Mouse (Mus musculus) embryonic facial prominence, embryonic 10.5 days (tissue): ENCODE measurements around the gene Nebl. TPM values are rescaled to one million over a fixed set of nuclear protein-coding genes. Genes with fewer than 3 reads are reported as not detected.

Experiments
- DNase-seq: peaks from one replicate; pipeline ENCODE4 v3.0.0-alpha.2; 2017; ENCODE audit warnings: low spot score
- H3K27ac ChIP-seq: fragments of 300-500 bp; sonication (generic); replicated peaks from 2 replicates; pipeline ENCODE4 v1.5.1; 2016; ENCODE audit warnings: mild to moderate bottlenecking
- H3K27me3 ChIP-seq: fragments of 300-500 bp; sonication (generic); replicated peaks from 2 replicates; pipeline ENCODE4 v1.6.1; 2016; ENCODE audit warnings: low read depth, mild to moderate bottlenecking; ENCODE audit not compliant: poor library complexity, severe bottlenecking
- H3K36me3 ChIP-seq: fragments of 300-500 bp; sonication (generic); replicated peaks from 2 replicates; pipeline ENCODE4 v1.6.1; 2016; ENCODE audit warnings: mild to moderate bottlenecking, moderate library complexity
- H3K4me1 ChIP-seq: fragments of 300-500 bp; sonication (generic); 2 replicates; pipeline ENCODE4 v1.6.1; 2016
- H3K4me3 ChIP-seq: fragments of 300-500 bp; sonication (generic); 2 replicates; pipeline ENCODE4 v1.5.1; 2016; ENCODE audit warnings: mild to moderate bottlenecking, moderate library complexity
- H3K9me3 ChIP-seq: fragments of 300-500 bp; sonication (generic); 2 replicates; pipeline ENCODE4 v1.6.1; 2016; ENCODE audit warnings: mild to moderate bottlenecking
- WGBS: fragments of 180-500 bp; shearing (Covaris S2); methylation state at CpG from one replicate; pipeline ENCODE4 v1.1.7; 2016; 5-methylcytosine and 5-hydroxymethylcytosine counted together
- polyA plus RNA-seq: library from polyadenylated mRNA; unstranded; fragments of >200 nt; fragmentation: Nextera tagmentation; extraction: Ambion mirVana; gene quantifications from 2 replicates; pipeline ENCODE4 v1.2.1, GENCODE M21; 2016

The Nebl gene
- polyA plus RNA-seq, 1 experiment from 2014 or later = 6.7 TPM

DNA sequence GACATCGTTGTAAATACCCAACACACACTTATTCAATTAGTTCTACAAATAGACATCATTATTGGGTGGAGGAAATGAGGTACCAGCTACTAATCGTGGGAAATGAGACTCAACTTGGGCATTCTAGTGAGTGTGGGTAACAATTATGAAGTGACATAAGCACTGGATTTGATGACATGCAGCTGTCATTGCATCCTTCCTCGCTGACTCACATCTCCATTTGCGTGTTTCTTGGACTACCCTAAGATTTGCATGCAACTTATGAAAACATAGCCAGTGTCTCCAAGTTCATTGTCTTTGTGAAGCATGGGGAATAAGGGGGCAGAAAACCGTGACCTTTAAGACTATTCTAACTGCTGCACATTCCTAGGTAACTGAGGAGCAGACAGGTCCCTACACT is 339.9 kb downstream of the Nebl start:
- H3K27ac ChIP-seq = no peak overlapping the region
- WGBS = 80% methylated on average over 5 of the region's 5 CpGs
- no peaks in the 10 kb centered on the region for H3K36me3 ChIP-seq
- H3K4me1 ChIP-seq = no peaks in the 10 kb centered on the region
- no peak overlapping the region for H3K4me3 ChIP-seq
- DNase-seq = no peak
- no peaks in the 10 kb centered on the region for H3K9me3 ChIP-seq
- no peaks in the 10 kb centered on the region for H3K27me3 ChIP-seq

DNA sequence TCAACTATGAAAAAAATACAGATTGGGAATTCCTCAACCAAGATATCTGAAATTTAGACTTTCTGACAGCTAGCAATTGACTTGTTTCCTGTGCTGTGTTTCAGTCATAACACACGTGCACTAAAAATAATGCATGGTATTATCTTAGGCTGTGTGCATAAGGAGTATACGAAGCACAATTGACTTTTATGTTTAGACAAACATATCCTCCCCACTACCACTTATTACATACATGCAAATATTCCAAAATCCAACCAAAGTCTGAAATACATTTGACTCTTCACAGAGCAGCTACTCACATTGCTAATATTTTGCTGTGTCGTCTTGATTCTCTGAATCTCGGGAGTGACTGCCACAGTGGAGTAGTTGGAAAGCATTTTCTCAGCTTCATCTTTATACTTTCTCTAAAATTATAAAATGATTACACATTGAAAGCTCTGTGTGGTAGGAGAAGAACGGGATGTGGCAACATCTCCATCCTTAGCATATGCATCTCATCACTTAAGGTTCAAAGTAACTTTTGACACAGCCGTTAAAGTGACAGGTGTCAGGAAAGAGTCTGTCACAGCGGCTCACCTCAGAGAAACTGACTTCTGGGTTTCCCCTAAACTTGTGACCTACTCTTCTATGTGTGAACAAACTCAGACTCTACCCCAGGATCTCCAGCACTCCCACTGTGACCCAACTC is 340.6 kb downstream of the Nebl start:
- no peaks in the 10 kb centered on the region for H3K27me3 ChIP-seq
- WGBS = 90% methylated on average over 7 of the region's 7 CpGs
- H3K27ac ChIP-seq = no peak overlapping the region
- DNase-seq = no peak
- H3K4me1 ChIP-seq = no peaks in the 10 kb centered on the region
- H3K9me3 ChIP-seq = no peaks in the 10 kb centered on the region
- H3K36me3 ChIP-seq = no peaks in the 10 kb centered on the region
- H3K4me3 ChIP-seq = no peak overlapping the region

DNA sequence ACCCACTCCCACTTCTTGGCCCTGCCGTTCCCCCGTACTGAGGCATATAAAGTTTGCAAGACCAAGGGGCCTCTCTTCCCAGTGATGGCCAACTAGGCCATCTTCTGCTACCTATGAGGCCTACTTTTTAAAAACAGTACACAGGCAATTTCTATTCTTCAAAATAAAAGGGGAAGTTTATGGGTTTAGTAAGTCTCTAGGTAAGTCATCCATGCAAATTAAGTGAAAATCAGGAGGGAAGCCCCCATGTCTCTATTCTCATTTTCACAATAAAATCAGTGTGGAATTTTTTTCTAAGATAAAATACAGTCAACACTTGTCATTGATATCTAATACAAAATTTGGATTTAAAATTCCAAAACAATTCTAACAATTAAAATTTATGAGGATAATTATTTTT is 341.4 kb downstream of the Nebl start:
- WGBS = 97% methylated on average over 2 of the region's 2 CpGs
- Histone ChIP-seq H3K36me3 (no peaks in the 10 kb centered on the region), H3K27ac (no peak overlapping the region)

DNA sequence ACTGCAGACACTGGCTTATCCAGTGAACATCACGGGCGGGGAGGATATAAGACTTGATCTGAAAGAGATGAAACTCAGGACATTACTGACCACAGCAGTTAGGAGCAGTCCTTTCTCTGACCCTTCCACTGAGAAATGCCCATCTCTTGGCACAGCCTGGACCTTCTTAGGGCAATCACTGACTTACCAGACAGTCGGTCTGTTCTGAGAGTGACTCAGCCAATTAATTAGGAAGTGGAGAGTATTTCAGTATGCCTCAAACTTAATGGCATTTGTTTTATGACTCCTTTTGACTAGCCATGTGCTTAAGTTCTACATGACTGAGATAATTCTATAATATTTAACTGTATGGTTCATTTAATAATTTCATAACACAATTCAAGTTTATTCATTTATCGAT is 341.9 kb downstream of the Nebl start:
- Histone ChIP-seq H3K4me3 (no peak overlapping the region), H3K36me3 (no peaks in the 10 kb centered on the region), H3K4me1 (no peaks in the 10 kb centered on the region), H3K27me3 (no peaks in the 10 kb centered on the region), H3K9me3 (no peaks in the 10 kb centered on the region), H3K27ac (no peak overlapping the region)
- DNase-seq = no peak
- WGBS = 94% methylated on average over 4 of the region's 4 CpGs

More for the DNA sequence above, 341.4 kb downstream of the Nebl start:
- H3K9me3 ChIP-seq = no peaks in the 10 kb centered on the region
- no peak overlapping the region for H3K4me3 ChIP-seq
- no peaks in the 10 kb centered on the region for H3K4me1 ChIP-seq
- no peaks in the 10 kb centered on the region for H3K27me3 ChIP-seq
- no peak for DNase-seq

DNA sequence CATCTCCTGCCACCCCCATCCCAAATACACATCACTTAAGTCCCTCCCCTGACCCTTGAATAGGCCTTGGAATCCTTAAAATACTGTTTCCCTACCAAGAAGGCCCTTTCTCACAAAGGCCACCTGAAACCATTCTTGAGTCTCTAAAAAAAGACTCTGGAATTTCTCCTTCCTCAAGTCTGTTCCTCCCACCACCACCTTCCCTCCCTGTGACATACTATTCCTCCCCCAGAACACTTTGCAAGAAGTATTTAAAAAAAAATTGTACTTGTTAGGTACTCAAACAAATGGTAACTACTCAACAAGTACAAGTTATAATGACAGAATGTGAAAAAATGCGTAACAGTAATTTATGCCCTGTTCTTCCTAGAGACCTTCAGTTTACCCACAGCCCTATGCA is 349.0 kb downstream of the Nebl start:
- no peaks in the 10 kb centered on the region for H3K27me3 ChIP-seq
- no peaks in the 10 kb centered on the region for H3K4me1 ChIP-seq
- H3K36me3 ChIP-seq = no peaks in the 10 kb centered on the region
- 96% methylated on average over 1 of the region's 1 CpGs for WGBS
- no peak overlapping the region for H3K27ac ChIP-seq
- H3K9me3 ChIP-seq = no peaks in the 10 kb centered on the region
- no peak overlapping the region for H3K4me3 ChIP-seq
- no peak for DNase-seq

DNA sequence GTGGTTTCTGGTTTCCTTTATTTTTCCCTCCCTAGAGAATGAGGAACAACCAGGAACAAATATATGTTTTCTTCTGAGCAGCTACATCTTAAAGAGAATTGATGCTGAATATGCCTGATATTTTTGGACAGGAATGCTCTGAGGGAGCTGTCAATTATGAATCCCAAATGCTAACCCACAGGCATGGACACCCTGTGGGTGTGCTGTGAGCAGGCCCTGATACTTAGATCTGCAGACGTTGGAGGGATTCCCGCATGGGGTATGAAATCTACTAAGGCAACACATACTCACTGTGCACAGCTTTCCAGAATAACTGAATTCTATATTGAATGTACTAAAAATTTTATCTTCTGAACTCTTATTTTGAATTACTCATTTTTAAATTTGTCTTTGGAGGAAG is 355.3 kb downstream of the Nebl start:
- WGBS = 83% methylated on average over 2 of the region's 2 CpGs

DNA sequence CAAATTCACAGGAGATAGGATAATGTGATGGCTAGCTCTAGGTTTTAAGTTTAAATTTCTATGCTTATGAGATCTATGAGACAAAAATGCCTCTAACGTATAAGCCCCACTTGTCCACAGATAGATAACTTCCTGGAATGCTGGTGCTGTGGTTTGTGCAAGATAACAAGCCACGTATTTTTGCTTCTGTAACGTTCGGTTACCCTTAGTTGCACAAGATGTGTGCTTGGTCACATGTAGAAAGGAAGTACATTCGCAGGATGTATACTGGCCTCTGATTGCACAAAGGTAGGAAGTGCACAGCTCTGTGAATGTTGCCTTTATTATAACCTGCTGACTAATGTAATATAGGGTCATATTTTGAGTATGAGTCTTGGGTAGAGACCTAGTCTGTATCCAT is 365.6 kb downstream of the Nebl start:
- DNase-seq = no peak
- H3K27ac ChIP-seq = no peak overlapping the region
- H3K36me3 ChIP-seq = no peaks in the 10 kb centered on the region
- H3K4me1 ChIP-seq = peaks cover 11% of the 10 kb centered on the region
- no peaks in the 10 kb centered on the region for H3K27me3 ChIP-seq
- WGBS = 89% methylated on average over 5 of the region's 5 CpGs
- H3K9me3 ChIP-seq = no peaks in the 10 kb centered on the region
- H3K4me3 ChIP-seq = no peak overlapping the region

More for the DNA sequence above, 355.3 kb downstream of the Nebl start:
- Histone ChIP-seq H3K4me3 (no peak overlapping the region), H3K27me3 (no peaks in the 10 kb centered on the region), H3K9me3 (no peaks in the 10 kb centered on the region), H3K27ac (no peak overlapping the region), H3K4me1 (no peaks in the 10 kb centered on the region), H3K36me3 (no peaks in the 10 kb centered on the region)
- DNase-seq = no peak

DNA sequence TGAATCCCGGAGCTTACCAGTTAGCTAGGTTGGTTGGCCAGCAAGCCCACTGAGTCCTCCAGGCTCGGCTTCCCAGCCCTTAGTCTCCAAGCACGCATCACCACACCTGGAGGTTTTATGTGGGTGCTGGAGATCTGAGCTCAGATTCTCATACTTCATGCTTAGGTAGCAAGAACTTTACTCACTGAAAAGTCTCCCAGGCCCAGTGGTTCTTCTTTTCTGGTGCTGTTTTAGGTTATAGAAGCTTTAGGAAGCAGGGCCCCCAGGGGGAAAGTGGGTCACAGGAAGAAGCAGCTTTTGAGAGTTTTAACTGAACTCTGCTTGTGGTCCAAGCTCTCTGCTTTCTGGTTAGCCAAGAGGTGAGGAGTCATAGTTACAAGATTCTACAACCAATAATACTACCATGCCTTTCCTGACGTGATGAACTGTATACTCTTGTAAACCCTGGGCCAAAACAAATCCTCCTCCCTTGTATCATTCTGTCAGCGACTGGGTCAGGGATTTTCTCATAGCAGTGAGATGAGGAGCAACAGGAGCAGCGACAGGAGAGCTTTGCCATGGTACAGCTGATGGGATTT is 366.2 kb downstream of the Nebl start:
- Histone ChIP-seq H3K27me3 (no peaks in the 10 kb centered on the region), H3K36me3 (no peaks in the 10 kb centered on the region), H3K4me3 (no peak overlapping the region), H3K27ac (no peak overlapping the region), H3K4me1 (peaks cover 11% of the 10 kb centered on the region), H3K9me3 (no peaks in the 10 kb centered on the region)
- WGBS = 83% methylated on average over 6 of the region's 6 CpGs
- DNase-seq = no peak

DNA sequence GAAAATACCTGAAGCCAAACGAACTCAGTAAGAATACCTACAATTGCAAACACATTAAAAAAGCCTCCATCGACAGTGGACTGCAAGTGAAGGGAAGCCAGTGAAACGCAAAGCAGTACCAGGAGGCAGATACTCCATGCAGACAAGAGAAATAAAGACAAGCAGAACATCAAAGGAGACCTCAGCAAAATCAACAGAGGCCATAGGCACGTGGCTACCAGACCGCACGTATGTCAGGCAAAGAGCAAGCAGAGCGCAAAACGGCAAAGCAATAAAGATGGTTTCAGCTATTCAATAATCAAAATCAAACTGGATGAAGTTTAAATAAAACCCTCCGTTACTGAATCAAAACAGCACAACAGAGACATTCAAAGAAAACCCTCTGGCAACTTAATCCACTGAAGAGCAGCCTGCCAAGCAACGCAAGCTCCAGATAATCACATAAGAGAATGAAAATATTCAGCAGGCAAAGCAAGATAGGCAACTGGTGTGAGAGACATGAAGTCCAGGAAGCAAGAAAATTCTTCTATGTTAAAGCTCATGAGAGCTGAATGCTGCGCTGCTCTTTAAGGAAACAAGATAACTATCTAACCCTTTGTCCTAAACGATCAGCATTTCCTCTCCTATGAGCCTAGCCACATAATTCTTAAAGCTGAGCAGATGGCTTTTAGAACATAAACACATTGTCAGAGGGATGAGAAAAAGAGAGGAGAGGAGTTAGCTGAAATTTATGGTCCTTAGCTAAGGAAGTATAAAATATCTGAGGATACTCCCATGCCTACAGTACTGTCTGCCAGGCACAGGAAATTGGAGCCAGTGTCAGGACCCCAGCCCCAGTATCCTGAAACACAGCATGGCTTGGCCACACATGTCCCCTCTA is 367.7 kb downstream of the Nebl start:
- no peak for DNase-seq
- no peak overlapping the region for H3K4me3 ChIP-seq
- H3K9me3 ChIP-seq = no peaks in the 10 kb centered on the region
- H3K36me3 ChIP-seq = no peaks in the 10 kb centered on the region
- no peak overlapping the region for H3K27ac ChIP-seq
- 58% methylated on average over 12 of the region's 12 CpGs for WGBS
- peaks cover 11% of the 10 kb centered on the region for H3K4me1 ChIP-seq
- H3K27me3 ChIP-seq = no peaks in the 10 kb centered on the region

DNA sequence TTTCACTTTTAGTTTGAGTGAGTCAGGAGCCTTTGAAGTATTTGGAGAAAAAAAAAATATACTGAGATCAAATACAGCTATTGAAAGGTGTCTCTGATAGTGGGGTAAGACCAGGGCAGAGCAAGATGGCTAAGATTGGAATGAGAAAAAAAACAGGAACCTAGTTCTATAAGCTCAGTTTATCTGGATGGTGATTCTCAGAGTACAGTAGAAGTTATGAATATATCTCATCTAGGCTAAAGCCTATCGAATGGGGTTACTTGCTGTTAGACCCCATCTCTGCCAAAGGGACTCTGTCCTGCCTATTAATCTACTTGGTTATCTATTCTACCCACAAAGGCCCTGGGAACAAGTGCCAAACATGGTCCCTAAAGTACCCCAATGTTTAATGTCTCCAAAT is 369.1 kb downstream of the Nebl start:
- WGBS = 94% methylated on average over 1 of the region's 1 CpGs
- Histone ChIP-seq H3K27ac (no peak overlapping the region), H3K4me3 (no peak overlapping the region), H3K27me3 (no peaks in the 10 kb centered on the region), H3K36me3 (no peaks in the 10 kb centered on the region), H3K4me1 (peaks cover 11% of the 10 kb centered on the region), H3K9me3 (no peaks in the 10 kb centered on the region)
- DNase-seq = no peak

DNA sequence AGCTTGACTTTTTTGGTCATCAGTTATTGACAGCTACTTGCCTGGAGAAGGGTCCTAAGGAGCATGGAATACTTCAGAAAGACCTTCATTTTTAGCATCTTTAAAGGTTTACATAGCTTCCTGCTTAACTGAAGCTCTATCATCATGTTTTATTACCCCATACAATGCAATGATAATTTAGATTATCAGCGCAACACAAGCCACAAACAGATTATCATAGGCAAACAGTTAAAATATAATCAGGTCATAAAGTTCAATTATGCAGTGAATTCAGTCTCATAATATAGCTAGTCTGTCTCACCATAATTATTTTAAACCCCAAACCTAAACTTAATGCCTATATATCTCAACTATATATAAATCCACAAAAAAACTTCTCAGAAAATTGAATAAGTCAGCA is 386.6 kb downstream of the Nebl start:
- H3K9me3 ChIP-seq = no peaks in the 10 kb centered on the region
- H3K27me3 ChIP-seq = no peaks in the 10 kb centered on the region
- H3K4me3 ChIP-seq = no peak overlapping the region
- no peaks in the 10 kb centered on the region for H3K4me1 ChIP-seq
- no peaks in the 10 kb centered on the region for H3K36me3 ChIP-seq
- no peak overlapping the region for H3K27ac ChIP-seq
- WGBS = 93% methylated on average over 1 of the region's 1 CpGs
- DNase-seq = no peak

DNA sequence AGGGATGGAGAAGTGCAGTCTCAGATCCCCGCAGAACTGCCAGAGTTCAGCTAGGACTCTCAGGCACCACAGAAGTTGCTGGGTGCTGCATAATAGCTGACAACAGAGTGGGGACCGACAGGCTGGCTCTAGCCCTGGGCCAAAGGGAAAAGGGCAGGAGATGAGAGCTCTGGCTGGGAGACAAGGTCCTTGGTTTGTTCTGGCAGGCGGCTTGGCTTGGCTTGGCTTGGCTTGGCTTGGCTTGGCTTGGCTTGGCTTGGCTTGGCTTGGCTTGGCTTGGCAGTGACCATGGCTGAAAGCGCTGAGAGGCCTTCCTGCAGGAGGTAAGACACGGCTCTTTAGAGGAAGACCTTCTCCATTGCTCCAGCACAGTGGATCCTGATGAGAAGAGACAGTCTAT is 395.8 kb downstream of the Nebl start:
- H3K36me3 ChIP-seq = no peaks in the 10 kb centered on the region
- H3K4me1 ChIP-seq = no peaks in the 10 kb centered on the region
- H3K9me3 ChIP-seq = no peaks in the 10 kb centered on the region
- no peak overlapping the region for H3K4me3 ChIP-seq
- H3K27ac ChIP-seq = no peak overlapping the region
- DNase-seq = no peak
- WGBS = 88% methylated on average over 5 of the region's 5 CpGs
- no peaks in the 10 kb centered on the region for H3K27me3 ChIP-seq

DNA sequence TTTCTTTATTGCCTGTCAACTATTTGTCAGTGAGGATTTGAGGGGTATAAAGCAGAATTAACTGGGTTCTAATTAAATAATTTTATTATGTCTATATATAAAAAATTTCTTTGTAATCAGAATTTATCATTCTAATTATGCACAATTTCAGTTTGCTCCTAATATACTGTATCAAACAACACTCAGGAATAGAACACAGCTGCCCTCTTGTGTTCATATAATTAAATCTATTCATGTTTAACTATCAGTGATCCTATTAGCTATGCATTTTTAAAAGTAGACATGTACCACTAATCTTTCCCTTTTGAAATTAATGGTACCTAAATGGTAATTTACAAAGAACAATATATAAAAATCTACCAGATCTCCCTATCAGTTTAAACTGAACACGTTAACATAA is 404.7 kb downstream of the Nebl start:
- no peaks in the 10 kb centered on the region for H3K9me3 ChIP-seq
- no peak overlapping the region for H3K27ac ChIP-seq
- no peak overlapping the region for H3K4me3 ChIP-seq
- H3K4me1 ChIP-seq = no peaks in the 10 kb centered on the region
- 89% methylated on average over 1 of the region's 1 CpGs for WGBS
- no peak for DNase-seq
- H3K27me3 ChIP-seq = no peaks in the 10 kb centered on the region
- H3K36me3 ChIP-seq = no peaks in the 10 kb centered on the region
